In the genomic region with DNA sequence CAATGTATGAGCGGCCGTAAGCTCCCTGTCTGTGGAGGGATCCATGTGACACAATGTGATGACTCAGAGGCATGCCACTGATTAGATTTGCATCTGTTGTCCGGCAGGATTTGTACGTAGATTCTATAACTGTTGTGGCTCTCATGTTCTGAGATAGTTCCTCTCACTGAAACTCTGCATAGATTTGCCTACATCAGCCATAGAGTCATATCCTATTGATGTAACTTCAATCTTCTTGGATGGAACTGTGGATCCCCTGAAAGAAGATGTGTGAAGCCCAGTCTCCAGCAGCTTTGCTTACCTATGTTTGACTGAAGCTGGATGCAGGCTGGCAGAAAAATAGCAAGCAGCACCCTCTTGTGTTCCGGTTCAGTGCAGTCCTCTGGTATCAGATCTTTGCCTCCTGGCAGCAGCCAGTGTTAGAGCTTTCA, we compare ENCODE assay signal across 13 mouse cellular contexts. TPM values are rescaled to one million over a fixed set of nuclear protein-coding genes. Genes with fewer than 3 reads are reported as not detected.
DNase-seq lines count a peak whose midpoint lies in the region; ATAC-seq and TF ChIP-seq lines count a peak whose summit lies in the region.
"Had no signal": no experiment of that assay in that cellular context is flagged by ENCODE, and none has a peak within 500 bp of the region (broad histone marks: within the 10 kb centered on the region; RNA-seq: fewer than 3 reads in every experiment).

No protein-coding gene starts in this region.

- H3K36me3 ChIP-seq in liver, postnatal 0 days (replicated peaks; ENCODE audit: insufficient read depth, low read length): no peaks in the 10 kb centered on the region
- H3K36me3 ChIP-seq in liver, embryonic 12.5 days: no peaks in the 10 kb centered on the region
- H3K36me3 ChIP-seq: limb, embryonic 12.5 days; neural tube, embryonic 12.5 days had no signal

- H3K27ac ChIP-seq in liver, postnatal 0 days (ENCODE audit: low read depth): no peak overlapping the region
- no peak overlapping the region for H3K27ac ChIP-seq in liver, embryonic 12.5 days
- H3K27ac ChIP-seq in layer of hippocampus, adult 2 months: peak overlapping the region; percentile 24; the same call in 1 of the 2 replicates
- H3K27ac ChIP-seq: limb, embryonic 12.5 days; neural tube, embryonic 12.5 days had no signal

- H3K4me2 ChIP-seq in liver, postnatal 0 days (ENCODE audit: low read depth, low read length): no peak overlapping the region
- H3K4me2 ChIP-seq in liver, embryonic 12.5 days: no peak overlapping the region
- H3K4me2 ChIP-seq: limb, embryonic 12.5 days; neural tube, embryonic 12.5 days had no signal

- no peaks in the 10 kb centered on the region for H3K27me3 ChIP-seq in liver, postnatal 0 days (ENCODE audit: insufficient read depth, low read length)
- no peaks in the 10 kb centered on the region for H3K27me3 ChIP-seq in liver, embryonic 12.5 days (replicated peaks)
- H3K27me3 ChIP-seq: limb, embryonic 12.5 days; neural tube, embryonic 12.5 days had no signal

- no peak overlapping the region for H3K9ac ChIP-seq in liver, postnatal 0 days (replicated peaks)
- no peak overlapping the region for H3K9ac ChIP-seq in liver, embryonic 12.5 days
- H3K9ac ChIP-seq: limb, embryonic 12.5 days; neural tube, embryonic 12.5 days had no signal

- no peaks in the 10 kb centered on the region for H3K9me3 ChIP-seq in liver, postnatal 0 days (ENCODE audit: low read length)
- H3K9me3 ChIP-seq in liver, embryonic 12.5 days (replicated peaks): no peaks in the 10 kb centered on the region
- H3K9me3 ChIP-seq: limb, embryonic 12.5 days; neural tube, embryonic 12.5 days had no signal

- H3K4me1 ChIP-seq in liver, postnatal 0 days (ENCODE audit: insufficient read depth): no peaks in the 10 kb centered on the region
- H3K4me1 ChIP-seq in liver, embryonic 12.5 days: no peaks in the 10 kb centered on the region
- H3K4me1 ChIP-seq: limb, embryonic 12.5 days; neural tube, embryonic 12.5 days had no signal

- WGBS in liver, postnatal 0 days (ENCODE audit: insufficient replicate concordance): 48% methylated on average over 5 of the region's 5 CpGs
- 56% methylated on average over 5 of the region's 5 CpGs for WGBS in liver, embryonic 12.5 days (ENCODE audit: insufficient replicate concordance)

- TF ChIP-seq EP300 in liver, postnatal 0 days (IDR thresholded peaks at IDR 0.05; ENCODE audit: low read depth): no peak

- peak; percentile 27; the same call in 1 of the 2 replicates for TF ChIP-seq CTCF in liver, postnatal 0 days (IDR thresholded peaks at IDR 0.05; ENCODE audit: low read depth)
- TF ChIP-seq CTCF in layer of hippocampus, adult 2 months (conservative IDR thresholded peaks at IDR 0.05): peak; percentile 66

- peak; percentile 16 to 42 for DNase-seq in adrenal gland, adult (ENCODE audit: inconsistent age in 2 of 2, low spot score in 1 of 2)
- DNase-seq in adrenal gland, postnatal 10 days: no peak
- DNase-seq in liver, postnatal 0 days: no peak
- DNase-seq in layer of hippocampus, adult 2 months (ENCODE audit: low spot score in 2 of 2): peak; percentile 14 to 20
- peak; percentile 20 for DNase-seq in right cerebral cortex, postnatal 14 days
- no peak for DNase-seq in lung, postnatal 36 days
- no peak for DNase-seq in cerebellum, adult 11-12 months
- DNase-seq: cerebellum, adult 2 months; gastrocnemius, postnatal 25 days; lung, postnatal 14 days had no signal

- ATAC-seq in liver, postnatal 0 days: no peak
- ATAC-seq in liver, embryonic 12.5 days: no peak

- no peak overlapping the region for H3K4me3 ChIP-seq in liver, postnatal 0 days (ENCODE audit: low read depth, low read length)
- H3K4me3 ChIP-seq in liver, embryonic 12.5 days: no peak overlapping the region
- H3K4me3 ChIP-seq in layer of hippocampus, adult 2 months: no peak overlapping the region
- H3K4me3 ChIP-seq: limb, embryonic 12.5 days; neural tube, embryonic 12.5 days had no signal

RNA-seq across cellular contexts. Expression of a gene that starts 5.7 kb away (rescaled TPM):
- 1 to 10 TPM; 1.1 TPM for total RNA-seq in adrenal gland, postnatal 10 days (2021)
- polyA plus RNA-seq in liver, postnatal 0 days (2015; fragmentation: Nextera tagmentation; extraction: Ambion mirVana): 5.7 and 6.1 TPM in 2 replicates
- polyA plus RNA-seq in liver, embryonic 12.5 days (2016; fragmentation: Nextera tagmentation; extraction: Ambion mirVana): not detected in 2 replicates
- total RNA-seq in layer of hippocampus, adult 2 months (2021): not detected
- total RNA-seq: gastrocnemius, postnatal 25 days had no signal
- polyA plus RNA-seq: limb, embryonic 12.5 days; neural tube, embryonic 12.5 days had no signal

RNA-seq across cellular contexts. Expression of a gene that starts 23.2 kb away (rescaled TPM):
- total RNA-seq in adrenal gland, postnatal 10 days (2021): 1 to 10 TPM; 4.7 TPM
- 17.2 and 17.9 TPM in 2 replicates for polyA plus RNA-seq in liver, postnatal 0 days (2015; fragmentation: Nextera tagmentation; extraction: Ambion mirVana)
- polyA plus RNA-seq in liver, embryonic 12.5 days (2016; fragmentation: Nextera tagmentation; extraction: Ambion mirVana): 7.9 and 8.5 TPM in 2 replicates
- total RNA-seq in layer of hippocampus, adult 2 months (2021): not detected

RNA-seq across cellular contexts. Expression of a gene that starts 51.4 kb away (rescaled TPM):
- 1 to 10 TPM; 1.7 to 2.2 TPM for total RNA-seq in adrenal gland, postnatal 10 days (2021)
- 1.4 and 2.2 TPM in 2 replicates for polyA plus RNA-seq in liver, postnatal 0 days (2015; fragmentation: Nextera tagmentation; extraction: Ambion mirVana)
- polyA plus RNA-seq in liver, embryonic 12.5 days (2016; fragmentation: Nextera tagmentation; extraction: Ambion mirVana): 0.41 and 0.78 TPM in 2 replicates
- not detected for total RNA-seq in layer of hippocampus, adult 2 months (2021)
- polyA plus RNA-seq: neural tube, embryonic 12.5 days had no signal

Comparison
In these comparisons a context has a peak if more than half of its experiments do, and no peak if none do; other contexts are left out.
1. DNase-seq: peak in adrenal gland, adult (2 of 2), layer of hippocampus, adult 2 months (2 of 2) and right cerebral cortex, postnatal 14 days (single experiment); none in adrenal gland, postnatal 10 days (single experiment), liver, postnatal 0 days (single experiment), lung, postnatal 36 days (single experiment) and cerebellum, adult 11-12 months (single experiment).
2. RNA of a gene that starts 23.2 kb away (total RNA-seq): 4.7 TPM in adrenal gland, postnatal 10 days; not detected in layer of hippocampus, adult 2 months; every median in the first group is over 4 times any median in the second.